9 mouse cellular contexts compared by ENCODE assay signal in the genomic region with DNA sequence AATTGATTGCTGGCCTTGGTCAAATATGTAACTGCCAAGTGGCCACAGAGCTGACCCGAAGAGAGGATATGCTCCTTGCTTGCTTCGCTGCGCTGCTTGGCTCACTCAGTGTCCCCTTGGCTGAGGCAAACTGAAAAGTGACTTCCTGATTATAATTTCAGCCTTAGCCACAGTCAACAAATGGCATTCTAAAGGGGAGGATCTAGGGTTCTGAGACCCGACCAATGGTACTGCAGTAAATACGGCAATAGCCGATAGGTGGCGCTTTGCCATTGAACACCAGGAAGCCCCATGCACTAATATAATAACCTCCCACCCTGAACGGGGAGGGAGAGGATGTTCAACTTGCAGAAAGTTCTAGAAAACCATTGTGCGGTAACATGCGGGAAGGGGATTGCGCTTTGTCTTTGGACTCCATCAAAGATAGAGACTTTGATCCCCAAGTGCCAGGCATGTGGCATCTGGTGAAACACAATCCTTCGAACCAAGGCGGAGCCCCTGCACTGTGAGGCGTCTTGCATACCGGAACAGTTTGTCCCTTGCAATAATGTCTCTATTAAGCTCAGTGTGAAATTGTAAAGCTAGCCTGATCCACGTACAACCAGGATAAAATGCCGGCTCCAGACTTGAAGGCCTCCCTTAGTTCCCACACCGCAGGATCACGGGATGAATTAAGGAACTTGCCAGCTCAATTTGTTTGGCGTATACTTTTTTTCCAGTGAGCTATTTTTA.
DNase-seq lines count a peak whose midpoint lies in the region; ATAC-seq and TF ChIP-seq lines count a peak whose summit lies in the region.
"Had no signal": no experiment of that assay in that cellular context is flagged by ENCODE, and none has a peak within 500 bp of the region (broad histone marks: within the 10 kb centered on the region; RNA-seq: fewer than 3 reads in every experiment).

No protein-coding gene starts in this region.

- ATAC-seq in kidney, postnatal 0 days (replicated peaks; ENCODE audit: low FRiP score, low read depth): no peak
- ATAC-seq in kidney, embryonic 15.5 days (replicated peaks; ENCODE audit: low FRiP score): no peak
- ATAC-seq in forebrain, embryonic 13.5 days: 0 out of 2 replicates have a peak, but pooled peaks have one; percentile 33
- ATAC-seq in limb, embryonic 12.5 days (ENCODE audit: insufficient number of reproducible peaks, insufficient read depth, low FRiP score, low TSS enrichment, low read depth): 0 out of 2 replicates have a peak, but pooled peaks have one; percentile 56
- 0 out of 2 replicates have a peak, but pooled peaks have one; percentile 28 for ATAC-seq in midbrain, embryonic 16.5 days

- H3K4me1 ChIP-seq in kidney, postnatal 0 days (replicated peaks; ENCODE audit: insufficient read depth, low read length): no peaks in the 10 kb centered on the region
- no peaks in the 10 kb centered on the region for H3K4me1 ChIP-seq in kidney, embryonic 15.5 days
- peaks cover 9% of the 10 kb centered on the region; the same call in 1 of the 2 replicates for H3K4me1 ChIP-seq in forebrain, embryonic 13.5 days
- H3K4me1 ChIP-seq in limb, embryonic 12.5 days (replicated peaks): peaks cover 20% of the 10 kb centered on the region
- H3K4me1 ChIP-seq in midbrain, embryonic 16.5 days (ENCODE audit: control insufficient read depth, insufficient read depth, low read length): no peaks in the 10 kb centered on the region
- H3K4me1 ChIP-seq: stomach, embryonic 15.5 days had no signal

- no peak overlapping the region for H3K4me2 ChIP-seq in kidney, postnatal 0 days (ENCODE audit: low read length)
- no peak overlapping the region for H3K4me2 ChIP-seq in kidney, embryonic 15.5 days
- H3K4me2 ChIP-seq in forebrain, embryonic 13.5 days: no peak overlapping the region
- H3K4me2 ChIP-seq in limb, embryonic 12.5 days: no peak overlapping the region
- H3K4me2 ChIP-seq in midbrain, embryonic 16.5 days (ENCODE audit: low read length): no peak overlapping the region
- H3K4me2 ChIP-seq: stomach, embryonic 15.5 days had no signal

- H3K27ac ChIP-seq in kidney, postnatal 0 days: no peak overlapping the region
- no peak overlapping the region for H3K27ac ChIP-seq in kidney, embryonic 15.5 days
- no peak overlapping the region for H3K27ac ChIP-seq in forebrain, embryonic 13.5 days
- H3K27ac ChIP-seq in limb, embryonic 12.5 days: no peak overlapping the region
- no peak overlapping the region for H3K27ac ChIP-seq in midbrain, embryonic 16.5 days (ENCODE audit: low read length)
- H3K27ac ChIP-seq: stomach, embryonic 15.5 days had no signal

- no peak overlapping the region for H3K9ac ChIP-seq in kidney, postnatal 0 days (ENCODE audit: low read depth, low read length)
- no peak overlapping the region for H3K9ac ChIP-seq in kidney, embryonic 15.5 days
- no peak overlapping the region for H3K9ac ChIP-seq in forebrain, embryonic 13.5 days
- H3K9ac ChIP-seq in limb, embryonic 12.5 days (replicated peaks): no peak overlapping the region
- no peak overlapping the region for H3K9ac ChIP-seq in midbrain, embryonic 16.5 days (ENCODE audit: low read depth, low read length)
- H3K9ac ChIP-seq: stomach, embryonic 15.5 days had no signal

- no peaks in the 10 kb centered on the region for H3K9me3 ChIP-seq in kidney, postnatal 0 days (replicated peaks; ENCODE audit: low read length)
- H3K9me3 ChIP-seq in kidney, embryonic 15.5 days (replicated peaks): no peaks in the 10 kb centered on the region
- H3K9me3 ChIP-seq in forebrain, embryonic 13.5 days (replicated peaks): no peaks in the 10 kb centered on the region
- H3K9me3 ChIP-seq in limb, embryonic 12.5 days: no peaks in the 10 kb centered on the region
- no peaks in the 10 kb centered on the region for H3K9me3 ChIP-seq in midbrain, embryonic 16.5 days (replicated peaks; ENCODE audit: control insufficient read depth, low read length, poor library complexity, severe bottlenecking)
- H3K9me3 ChIP-seq: stomach, embryonic 15.5 days had no signal

- 84% methylated on average over 20 of the region's 20 CpGs for WGBS in kidney, postnatal 0 days
- WGBS in kidney, embryonic 15.5 days: 79% methylated on average over 20 of the region's 20 CpGs
- WGBS in forebrain, embryonic 13.5 days: 70% methylated on average over 20 of the region's 20 CpGs
- WGBS in limb, embryonic 12.5 days: 70% methylated on average over 20 of the region's 20 CpGs
- WGBS in midbrain, embryonic 16.5 days: 55% methylated on average over 20 of the region's 20 CpGs

- H3K4me3 ChIP-seq in kidney, postnatal 0 days (replicated peaks; ENCODE audit: low read depth, low read length): no peak overlapping the region
- H3K4me3 ChIP-seq in kidney, embryonic 15.5 days (replicated peaks): no peak overlapping the region
- no peak overlapping the region for H3K4me3 ChIP-seq in forebrain, embryonic 13.5 days
- H3K4me3 ChIP-seq in limb, embryonic 12.5 days (replicated peaks): no peak overlapping the region
- no peak overlapping the region for H3K4me3 ChIP-seq in midbrain, embryonic 16.5 days (ENCODE audit: low read depth, low read length)
- H3K4me3 ChIP-seq: stomach, embryonic 15.5 days had no signal

- peak; percentile 27; the same call in 1 of the 2 replicates for TF ChIP-seq CTCF in kidney, postnatal 0 days (IDR thresholded peaks at IDR 0.05; ENCODE audit: low read depth)
- TF ChIP-seq CTCF in brain, embryonic 14.5 days (IDR thresholded peaks at IDR 0.05; ENCODE audit: borderline replicate concordance, extremely low read depth, insufficient read depth, insufficient read length): peak; percentile 35; the same call in 1 of the 2 replicates

- TF ChIP-seq POLR2A in brain, embryonic 14.5 days (IDR thresholded peaks at IDR 0.05; ENCODE audit: borderline replicate concordance, extremely low read depth, insufficient read depth, insufficient read length, poor library complexity, severe bottlenecking): no peak

- H3K36me3 ChIP-seq in kidney, postnatal 0 days (ENCODE audit: insufficient read depth, low read length): no peaks in the 10 kb centered on the region
- H3K36me3 ChIP-seq in kidney, embryonic 15.5 days: no peaks in the 10 kb centered on the region
- H3K36me3 ChIP-seq in forebrain, embryonic 13.5 days (ENCODE audit: poor library complexity, severe bottlenecking): no peaks in the 10 kb centered on the region
- H3K36me3 ChIP-seq in limb, embryonic 12.5 days: no peaks in the 10 kb centered on the region
- H3K36me3 ChIP-seq in midbrain, embryonic 16.5 days (ENCODE audit: control insufficient read depth, insufficient read depth, low read length): no peaks in the 10 kb centered on the region
- H3K36me3 ChIP-seq: stomach, embryonic 15.5 days had no signal

- H3K27me3 ChIP-seq in kidney, postnatal 0 days (ENCODE audit: insufficient read depth, low read length): no peaks in the 10 kb centered on the region
- no peaks in the 10 kb centered on the region for H3K27me3 ChIP-seq in kidney, embryonic 15.5 days
- no peaks in the 10 kb centered on the region for H3K27me3 ChIP-seq in forebrain, embryonic 13.5 days
- no peaks in the 10 kb centered on the region for H3K27me3 ChIP-seq in limb, embryonic 12.5 days
- no peaks in the 10 kb centered on the region for H3K27me3 ChIP-seq in midbrain, embryonic 16.5 days (ENCODE audit: control insufficient read depth, insufficient read depth, low read depth, low read length)
- H3K27me3 ChIP-seq: stomach, embryonic 15.5 days had no signal

- no peak for DNase-seq in kidney, postnatal 0 days (ENCODE audit: low spot score)
- peak; percentile 45 for DNase-seq in brain, embryonic 14.5 days (ENCODE audit: low read depth)
- DNase-seq in frontal cortex, postnatal 25 days (ENCODE audit: low spot score in 2 of 2): no peak
- DNase-seq in urinary bladder, postnatal 36 days (ENCODE audit: low spot score in 2 of 2): no peak

Comparison
In these comparisons a context has a peak if more than half of its experiments do, and no peak if none do; other contexts are left out.
1. ATAC-seq: peak in forebrain, embryonic 13.5 days (single experiment), limb, embryonic 12.5 days (single experiment) and midbrain, embryonic 16.5 days (single experiment); none in kidney, postnatal 0 days (single experiment) and kidney, embryonic 15.5 days (single experiment).